Mouse (Mus musculus) midbrain, embryonic 12.5 days (tissue): ENCODE measurements around the gene Aig1. TPM values are rescaled to one million over a fixed set of nuclear protein-coding genes. Genes with fewer than 3 reads are reported as not detected.

ENCODE experiments used
- ATAC-seq: fragments of 200-750 bp; cut with Nextera tagmentation; 2 replicates; pipeline ENCODE4 v1.8.0; 2017; ENCODE audit warnings: low read depth, moderate TSS enrichment, moderate library complexity; ENCODE audit not compliant: low FRiP score
- H3K27ac ChIP-seq: fragments of 300-500 bp; sonication (generic); replicated peaks from 2 replicates; pipeline ENCODE4 v1.5.1; 2016; ENCODE audit warnings: mild to moderate bottlenecking
- H3K27me3 ChIP-seq: fragments of 300-500 bp; sonication (generic); 2 replicates; pipeline ENCODE4 v1.6.1; 2016; ENCODE audit warnings: mild to moderate bottlenecking
- H3K36me3 ChIP-seq: fragments of 300-500 bp; sonication (generic); 2 replicates; pipeline ENCODE4 v1.6.1; 2016
- H3K4me1 ChIP-seq: fragments of 300-500 bp; sonication (generic); 2 replicates; pipeline ENCODE4 v1.6.1; 2016
- H3K4me2 ChIP-seq: fragments of 300-500 bp; sonication (generic); replicated peaks from 2 replicates; pipeline ENCODE4 v1.6.1; 2016; ENCODE audit warnings: mild to moderate bottlenecking, moderate library complexity
- H3K4me3 ChIP-seq: fragments of 300-500 bp; sonication (generic); 2 replicates; pipeline ENCODE4 v1.5.1; 2016; ENCODE audit warnings: mild to moderate bottlenecking
- H3K9ac ChIP-seq: fragments of 300-500 bp; sonication (generic); replicated peaks from 2 replicates; pipeline ENCODE4 v1.6.1; 2016; ENCODE audit warnings: mild to moderate bottlenecking, moderate library complexity
- H3K9me3 ChIP-seq: fragments of 300-500 bp; sonication (generic); 2 replicates; pipeline ENCODE4 v1.6.1; 2016; ENCODE audit warnings: mild to moderate bottlenecking
- WGBS: fragments of 180-500 bp; shearing (Covaris S2); methylation state at CpG from one replicate; pipeline ENCODE4 v1.1.7; 2016; 5-methylcytosine and 5-hydroxymethylcytosine counted together
- polyA plus RNA-seq: library from polyadenylated mRNA; unstranded; fragments of >200 nt; fragmentation: Nextera tagmentation; extraction: Ambion mirVana; gene quantifications from 2 replicates; pipeline ENCODE4 v1.2.1, GENCODE M21; 2016

Aig1 gene
- polyA plus RNA-seq, 1 experiment from 2014 or later = 35.1 TPM

DNA sequence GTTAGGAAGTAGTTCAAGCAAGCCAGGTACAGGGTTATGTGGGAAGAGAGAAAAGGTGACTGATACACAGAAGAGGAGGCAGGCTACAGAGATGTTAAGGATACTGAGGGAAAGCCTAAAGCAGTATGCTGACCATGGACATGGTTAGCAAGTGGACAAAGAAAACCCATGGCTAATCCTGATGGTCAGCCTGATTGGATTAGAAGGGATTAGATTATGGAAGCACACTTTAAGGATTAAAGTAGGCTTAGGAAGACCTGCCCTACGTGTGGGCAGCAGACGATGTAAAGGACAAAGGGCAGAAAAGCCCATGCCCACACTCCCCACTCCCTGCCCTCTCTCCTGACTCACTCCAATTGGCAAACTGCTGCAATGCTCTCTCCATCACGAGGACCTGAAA lies 25.0 kb downstream of the Aig1 start:
- no peaks in the 10 kb centered on the region for H3K9me3 ChIP-seq
- no peaks in the 10 kb centered on the region for H3K4me1 ChIP-seq
- no peak for ATAC-seq
- no peak overlapping the region for H3K27ac ChIP-seq
- peaks cover 3% of the 10 kb centered on the region; the same call in 1 of the 2 replicates for H3K27me3 ChIP-seq
- no peak overlapping the region for H3K9ac ChIP-seq
- no peak overlapping the region for H3K4me2 ChIP-seq
- 29% methylated on average over 3 of the region's 3 CpGs for WGBS
- no peaks in the 10 kb centered on the region for H3K36me3 ChIP-seq
- H3K4me3 ChIP-seq = no peak overlapping the region

DNA sequence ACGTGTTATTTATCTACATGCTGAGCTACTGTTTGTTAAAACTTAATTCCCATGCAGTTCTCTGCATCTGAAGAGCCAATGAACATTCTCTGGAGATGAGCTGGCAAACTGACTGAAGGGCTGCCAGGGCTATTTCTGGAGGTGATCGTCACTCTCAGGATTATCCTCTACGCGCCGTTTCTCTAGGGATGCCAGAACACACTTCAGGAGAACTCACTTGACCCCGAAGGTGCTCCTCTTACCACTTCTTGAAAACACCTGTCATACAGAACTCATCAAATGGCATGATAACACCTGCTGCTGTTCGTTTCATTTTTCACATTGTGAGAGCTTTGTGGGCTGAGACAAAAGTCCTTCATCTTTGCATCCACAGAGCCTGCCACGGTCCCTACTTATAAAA lies 25.9 kb downstream of the Aig1 start:
- H3K27ac ChIP-seq = no peak overlapping the region

DNA sequence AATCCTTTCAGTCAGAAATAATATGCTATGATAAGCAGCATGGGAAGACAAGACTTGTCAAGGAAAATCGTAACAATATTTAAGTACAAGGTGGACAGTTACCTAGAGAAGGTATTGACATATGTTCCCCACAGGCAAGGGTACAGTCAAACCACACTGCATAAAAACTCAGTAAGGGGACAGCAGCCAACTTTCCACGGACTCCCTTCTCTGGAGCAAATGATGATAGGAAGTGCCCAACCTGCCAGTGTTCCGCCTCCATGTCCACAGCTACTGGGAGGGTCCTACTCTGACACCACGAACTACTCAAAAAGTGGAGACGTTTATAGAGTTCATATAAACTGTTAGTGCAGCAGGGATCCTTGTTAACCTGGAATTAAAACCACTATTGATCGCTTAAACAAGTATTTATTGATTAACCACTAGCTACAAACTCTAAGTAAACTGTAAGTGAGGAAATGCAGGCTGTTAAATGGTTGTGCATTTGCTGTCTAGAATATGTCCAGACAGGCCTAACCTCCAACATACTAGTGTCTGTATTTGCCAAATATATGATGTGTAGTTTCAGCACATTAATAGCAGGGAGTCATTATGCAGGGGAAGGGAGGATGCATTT lies 30.2 kb downstream of the Aig1 start:
- Histone ChIP-seq H3K27me3 (peaks cover 3% of the 10 kb centered on the region; the same call in 1 of the 2 replicates), H3K27ac (no peak overlapping the region), H3K36me3 (no peaks in the 10 kb centered on the region), H3K4me1 (no peaks in the 10 kb centered on the region), H3K4me3 (no peak overlapping the region), H3K4me2 (no peak overlapping the region), H3K9ac (no peak overlapping the region), H3K9me3 (no peaks in the 10 kb centered on the region)
- WGBS = 90% methylated on average over 6 of the region's 6 CpGs
- ATAC-seq = no peak

More for the DNA sequence above, 25.9 kb downstream of the Aig1 start:
- H3K4me3 ChIP-seq = no peak overlapping the region
- no peak for ATAC-seq
- WGBS = 84% methylated on average over 8 of the region's 8 CpGs
- H3K4me2 ChIP-seq = no peak overlapping the region
- H3K27me3 ChIP-seq = peaks cover 3% of the 10 kb centered on the region; the same call in 1 of the 2 replicates
- H3K4me1 ChIP-seq = no peaks in the 10 kb centered on the region
- no peak overlapping the region for H3K9ac ChIP-seq
- no peaks in the 10 kb centered on the region for H3K9me3 ChIP-seq
- no peaks in the 10 kb centered on the region for H3K36me3 ChIP-seq

DNA sequence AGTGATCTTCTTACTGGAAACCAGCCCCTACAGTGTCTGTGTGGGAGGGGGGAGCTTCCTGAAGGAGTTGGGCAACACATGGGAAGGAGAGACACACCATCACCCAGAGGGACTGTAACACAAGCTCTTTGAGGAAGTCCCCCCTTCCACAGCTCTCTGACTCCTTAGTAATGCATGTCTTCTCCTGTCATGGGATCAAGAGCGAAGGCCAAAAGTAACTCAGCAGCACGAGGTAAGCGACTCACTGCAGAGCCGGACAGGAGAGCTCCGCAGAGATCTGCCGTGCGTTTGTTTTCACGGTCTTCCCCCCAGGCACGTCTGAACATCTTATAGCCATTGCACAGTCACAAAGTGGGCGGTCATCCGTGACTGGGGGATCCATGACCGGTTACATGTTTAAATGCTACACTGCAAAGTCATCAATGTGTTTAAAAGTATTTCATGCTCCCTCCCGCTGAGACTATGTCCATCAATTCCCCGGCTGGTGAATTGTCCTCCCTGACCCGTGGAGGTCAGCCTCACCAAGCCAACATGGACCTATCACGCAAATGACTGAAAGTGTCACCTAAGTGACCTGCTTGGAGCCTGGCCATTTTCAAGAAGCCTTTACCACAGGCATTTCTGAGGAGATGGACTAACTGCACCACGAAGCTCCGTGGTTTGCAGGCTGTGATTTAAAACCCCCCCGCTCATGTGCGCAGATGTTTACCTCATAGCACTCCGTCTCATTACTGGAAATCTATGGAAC lies 30.9 kb downstream of the Aig1 start:
- Histone ChIP-seq H3K4me2 (no peak overlapping the region), H3K36me3 (no peaks in the 10 kb centered on the region), H3K9ac (no peak overlapping the region), H3K27ac (no peak overlapping the region), H3K27me3 (peaks cover 2% of the 10 kb centered on the region; the same call in 1 of the 2 replicates), H3K4me1 (no peaks in the 10 kb centered on the region), H3K9me3 (no peaks in the 10 kb centered on the region), H3K4me3 (no peak overlapping the region)
- no peak for ATAC-seq
- 75% methylated on average over 21 of the region's 21 CpGs for WGBS

DNA sequence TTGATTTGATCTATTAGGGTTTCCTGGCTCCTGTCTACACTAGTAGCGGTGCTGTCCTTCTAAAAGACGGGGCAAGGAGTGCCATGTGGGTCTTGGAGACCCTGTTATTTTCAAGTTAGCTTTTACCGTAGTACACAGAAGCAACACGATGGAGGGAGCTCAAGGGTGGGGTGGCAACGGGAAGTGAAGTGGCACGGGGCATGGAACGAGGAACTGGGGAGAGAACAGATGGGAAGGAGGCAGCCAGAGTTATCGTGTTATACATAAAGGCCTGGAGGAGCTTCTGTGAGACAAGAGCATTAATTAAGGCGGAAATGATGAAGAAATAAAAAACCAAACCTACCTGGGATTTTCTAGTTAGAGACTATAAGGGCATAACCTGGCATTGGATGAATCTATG lies 31.8 kb downstream of the Aig1 start:
- Histone ChIP-seq H3K36me3 (no peaks in the 10 kb centered on the region), H3K9me3 (no peaks in the 10 kb centered on the region), H3K4me1 (no peaks in the 10 kb centered on the region), H3K27ac (no peak overlapping the region), H3K27me3 (no peaks in the 10 kb centered on the region), H3K4me2 (no peak overlapping the region), H3K9ac (no peak overlapping the region), H3K4me3 (no peak overlapping the region)
- 92% methylated on average over 9 of the region's 9 CpGs for WGBS
- no peak for ATAC-seq

DNA sequence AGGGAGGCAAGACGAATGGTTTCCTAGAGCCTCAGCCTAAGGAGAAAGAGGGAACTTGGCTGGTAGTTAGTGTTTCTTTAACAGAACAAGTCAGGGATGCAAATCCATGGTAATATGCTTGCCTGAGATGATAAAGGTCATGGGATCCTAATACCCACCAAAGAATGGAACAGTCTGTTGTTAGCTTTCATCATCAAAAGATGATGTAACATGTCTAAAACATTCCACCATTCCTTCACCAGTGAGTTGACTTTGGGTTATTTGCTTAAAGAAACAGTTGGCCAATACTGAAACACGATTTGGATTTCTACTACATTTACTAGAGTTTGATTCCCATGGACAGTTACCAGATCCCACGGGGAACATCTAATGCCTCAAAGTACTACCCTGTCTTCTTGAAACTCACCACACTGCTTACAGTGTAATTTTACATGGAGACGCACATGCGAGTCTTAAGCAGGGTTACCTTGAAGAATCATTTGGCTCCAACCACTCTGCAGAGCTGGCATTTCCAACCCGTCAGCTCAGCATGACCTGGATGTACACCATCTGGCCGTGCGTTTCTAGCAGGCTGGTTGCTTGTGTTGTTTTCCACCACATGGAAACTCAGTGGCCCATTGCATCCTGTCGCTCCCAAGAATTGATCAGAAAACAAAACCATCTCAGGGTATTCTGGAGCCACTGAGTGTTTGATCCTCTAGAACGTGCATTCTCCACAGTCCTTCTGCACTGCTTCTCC lies 32.9 kb downstream of the Aig1 start:
- H3K36me3 ChIP-seq = no peaks in the 10 kb centered on the region
- no peak overlapping the region for H3K4me3 ChIP-seq
- 88% methylated on average over 10 of the region's 10 CpGs for WGBS

GRCm38 (mm10) chr10:13834056-13834455 lies 34.7 kb downstream of the Aig1 start:
- no peaks in the 10 kb centered on the region for H3K36me3 ChIP-seq

More for the DNA sequence above, 32.9 kb downstream of the Aig1 start:
- no peak overlapping the region for H3K4me2 ChIP-seq
- no peaks in the 10 kb centered on the region for H3K9me3 ChIP-seq
- no peak overlapping the region for H3K9ac ChIP-seq
- no peaks in the 10 kb centered on the region for H3K4me1 ChIP-seq
- ATAC-seq = no peak
- H3K27me3 ChIP-seq = no peaks in the 10 kb centered on the region
- no peak overlapping the region for H3K27ac ChIP-seq

GRCm38 (mm10) chr10:13833066-13833566 lies 35.7 kb downstream of the Aig1 start:
- H3K36me3 ChIP-seq = no peaks in the 10 kb centered on the region
- H3K4me3 ChIP-seq = no peak overlapping the region
- H3K9ac ChIP-seq = no peak overlapping the region
- no peak for ATAC-seq
- no peak overlapping the region for H3K4me2 ChIP-seq
- no peaks in the 10 kb centered on the region for H3K27me3 ChIP-seq
- H3K27ac ChIP-seq = no peak overlapping the region
- H3K4me1 ChIP-seq = no peaks in the 10 kb centered on the region
- H3K9me3 ChIP-seq = no peaks in the 10 kb centered on the region
- WGBS = 93% methylated on average over 12 of the region's 12 CpGs

More at GRCm38 (mm10) chr10:13834056-13834455, 34.7 kb downstream of the Aig1 start:
- Histone ChIP-seq H3K9ac (no peak overlapping the region), H3K27me3 (no peaks in the 10 kb centered on the region), H3K4me1 (no peaks in the 10 kb centered on the region), H3K9me3 (no peaks in the 10 kb centered on the region), H3K4me3 (no peak overlapping the region), H3K4me2 (no peak overlapping the region), H3K27ac (no peak overlapping the region)
- 85% methylated on average over 7 of the region's 7 CpGs for whole genome bisulfite sequencing
- no peak for ATAC-seq

DNA sequence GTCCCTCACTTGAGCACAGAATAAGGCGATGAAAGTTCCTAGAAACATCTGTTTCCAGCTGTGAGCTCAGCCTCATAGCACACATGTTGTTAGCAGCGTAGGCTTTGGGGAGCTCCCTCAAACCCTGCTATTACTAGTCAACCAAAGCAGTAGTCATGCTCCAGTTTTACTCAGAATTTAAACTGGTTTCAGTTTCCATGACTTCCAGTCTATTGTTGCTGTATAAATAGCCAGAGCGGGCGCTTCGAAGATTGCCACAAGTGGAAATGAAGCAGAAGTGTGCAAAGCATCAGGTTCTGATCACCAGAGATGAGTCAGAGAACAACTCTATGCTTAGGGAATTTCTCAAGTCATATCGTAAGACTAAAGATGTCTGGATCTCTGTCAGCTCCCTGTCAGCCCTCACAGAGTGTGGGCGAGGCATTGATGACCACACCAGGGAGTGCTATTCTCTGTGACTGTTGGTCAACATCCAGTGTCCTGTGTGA lies 36.2 kb downstream of the Aig1 start:
- Histone ChIP-seq H3K9ac (no peak overlapping the region), H3K9me3 (no peaks in the 10 kb centered on the region), H3K4me2 (no peak overlapping the region), H3K4me3 (no peak overlapping the region), H3K27ac (no peak overlapping the region), H3K4me1 (no peaks in the 10 kb centered on the region), H3K36me3 (no peaks in the 10 kb centered on the region), H3K27me3 (no peaks in the 10 kb centered on the region)
- no peak for ATAC-seq
- 89% methylated on average over 7 of the region's 7 CpGs for WGBS

GRCm38 (mm10) chr10:13827150-13827549 lies 41.6 kb downstream of the Aig1 start:
- no peaks in the 10 kb centered on the region for H3K27me3 ChIP-seq
- H3K9me3 ChIP-seq = no peaks in the 10 kb centered on the region
- no peaks in the 10 kb centered on the region for H3K4me1 ChIP-seq
- no peaks in the 10 kb centered on the region for H3K36me3 ChIP-seq
- H3K4me3 ChIP-seq = no peak overlapping the region
- H3K4me2 ChIP-seq = no peak overlapping the region
- ATAC-seq = no peak
- no peak overlapping the region for H3K27ac ChIP-seq
- 94% methylated on average over 8 of the region's 8 CpGs for WGBS
- no peak overlapping the region for H3K9ac ChIP-seq

DNA sequence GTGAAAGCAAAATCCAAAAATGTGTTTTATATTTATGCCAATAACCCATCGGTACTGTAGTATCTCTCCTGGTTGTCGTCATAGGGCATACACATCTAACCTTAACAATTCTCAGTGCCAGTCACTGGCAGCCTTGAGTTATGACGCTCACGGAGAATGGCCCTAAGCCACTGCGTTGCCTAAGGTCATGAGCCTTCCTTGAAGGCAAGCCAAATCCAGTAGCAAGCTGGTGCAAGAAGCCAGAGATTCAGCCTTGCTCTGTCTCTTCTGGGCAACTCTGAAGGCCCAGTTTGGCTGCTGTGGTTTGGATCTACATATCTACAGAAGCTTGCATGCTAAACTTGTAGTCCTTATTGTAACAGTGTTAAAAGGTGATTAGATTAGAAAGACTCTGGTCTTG lies 55.2 kb downstream of the Aig1 start:
- H3K4me2 ChIP-seq = no peak overlapping the region
- H3K36me3 ChIP-seq = no peaks in the 10 kb centered on the region
- no peak overlapping the region for H3K27ac ChIP-seq
- no peak for ATAC-seq
- H3K27me3 ChIP-seq = no peaks in the 10 kb centered on the region
- H3K9me3 ChIP-seq = no peaks in the 10 kb centered on the region
- H3K4me1 ChIP-seq = no peaks in the 10 kb centered on the region
- no peak overlapping the region for H3K4me3 ChIP-seq
- H3K9ac ChIP-seq = no peak overlapping the region
- WGBS = 95% methylated on average over 5 of the region's 5 CpGs

- no peaks in the 10 kb centered on the region for H3K36me3 ChIP-seq
- WGBS = 90% methylated on average over 1 of the region's 1 CpGs
- H3K4me2 ChIP-seq = no peak overlapping the region
- H3K9ac ChIP-seq = no peak overlapping the region
- H3K27ac ChIP-seq = no peak overlapping the region
- no peaks in the 10 kb centered on the region for H3K4me1 ChIP-seq
- no peak for ATAC-seq
- no peak overlapping the region for H3K4me3 ChIP-seq
- no peaks in the 10 kb centered on the region for H3K27me3 ChIP-seq
- H3K9me3 ChIP-seq = no peaks in the 10 kb centered on the region
Observed at GRCm38 (mm10) chr10:13808291-13808690, 60.5 kb downstream of the Aig1 start.
